Comparison of ENCODE assay signal across 14 mouse cellular contexts in the genomic region with DNA sequence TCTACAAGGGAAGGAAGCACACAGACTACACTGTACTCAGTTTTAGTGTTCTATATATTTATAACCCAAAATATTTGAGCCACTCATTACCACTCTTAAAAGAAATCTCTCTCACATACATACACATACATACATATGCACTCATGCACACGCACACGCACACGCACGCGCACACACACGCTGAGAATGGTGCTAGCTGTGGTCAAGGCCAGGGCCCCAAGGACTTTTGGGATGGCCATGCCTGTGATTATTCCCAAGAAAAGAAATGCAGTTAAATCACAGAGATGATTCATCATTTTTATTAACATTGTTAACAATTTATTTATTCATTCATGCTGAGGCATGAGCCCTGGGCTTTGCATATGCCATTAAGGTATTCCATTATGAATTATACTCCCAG.
"Had no signal": no experiment of that assay in that cellular context is flagged by ENCODE, and none has a peak within 500 bp of the region (broad histone marks: within the 10 kb centered on the region; RNA-seq: fewer than 3 reads in every experiment).

No protein-coding gene starts in this region.

- H3K27me3 ChIP-seq: kidney, embryonic 15.5 days; liver, embryonic 13.5 days; megakaryocyte, embryonic 14.5 days had no signal

- H3K4me3 ChIP-seq: kidney, embryonic 15.5 days; layer of hippocampus, adult 2 months; liver, embryonic 13.5 days; megakaryocyte, embryonic 14.5 days; midbrain, embryonic 10.5 days had no signal

- H3K27ac ChIP-seq: kidney, embryonic 15.5 days; layer of hippocampus, adult 2 months; liver, embryonic 13.5 days; macrophage; midbrain, embryonic 10.5 days had no signal

- H3K9me3 ChIP-seq: kidney, embryonic 15.5 days; liver, embryonic 13.5 days; megakaryocyte, embryonic 14.5 days; midbrain, embryonic 10.5 days had no signal

- H3K4me2 ChIP-seq: kidney, embryonic 15.5 days; liver, embryonic 13.5 days had no signal

- DNase-seq: kidney, adult 18-20 months; kidney, postnatal 25 days; layer of hippocampus, adult 9-11 months; liver, embryonic 13.5 days; lung, adult 2 months; lung, postnatal 14 days; midbrain, embryonic 14.5 days; thymus, adult 18-20 months; thymus, postnatal 36 days had no signal

- H3K9ac ChIP-seq: kidney, embryonic 15.5 days; liver, embryonic 13.5 days had no signal

- H3K36me3 ChIP-seq: kidney, embryonic 15.5 days; liver, embryonic 13.5 days; midbrain, embryonic 10.5 days had no signal

- H3K4me1 ChIP-seq: kidney, embryonic 15.5 days; liver, embryonic 13.5 days; midbrain, embryonic 10.5 days had no signal
